Mouse (Mus musculus): ENCODE data around the gene Kif28.
"Not testable (repeated sequence)": the region's sequence is repeated elsewhere in the genome, so short reads cannot be mapped to it uniquely, and the experiment has no call there.

Kif28 gene

DNA sequence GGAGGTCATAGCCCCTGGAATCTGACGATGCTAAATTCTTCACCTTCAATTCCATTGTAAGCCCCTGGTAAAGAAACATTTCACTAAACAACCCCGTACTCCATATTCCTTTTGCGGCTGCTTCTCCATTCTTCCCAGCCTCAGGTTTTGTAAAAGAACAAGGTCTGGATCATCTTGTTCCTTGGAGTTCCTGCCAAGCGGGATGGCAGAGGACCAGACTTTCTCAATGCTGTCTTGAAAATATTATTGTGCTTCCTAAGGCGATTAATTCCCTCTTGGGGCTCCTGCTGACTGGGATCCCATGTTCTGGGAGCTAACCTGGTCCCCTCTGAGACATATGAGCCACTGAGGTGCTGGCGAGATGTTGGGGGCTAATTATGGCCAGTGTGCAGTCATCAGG, 39.9 kb downstream of the Kif28 start:
- no peak for DNase-seq (ENCODE audit: low read depth, low spot score)

DNA sequence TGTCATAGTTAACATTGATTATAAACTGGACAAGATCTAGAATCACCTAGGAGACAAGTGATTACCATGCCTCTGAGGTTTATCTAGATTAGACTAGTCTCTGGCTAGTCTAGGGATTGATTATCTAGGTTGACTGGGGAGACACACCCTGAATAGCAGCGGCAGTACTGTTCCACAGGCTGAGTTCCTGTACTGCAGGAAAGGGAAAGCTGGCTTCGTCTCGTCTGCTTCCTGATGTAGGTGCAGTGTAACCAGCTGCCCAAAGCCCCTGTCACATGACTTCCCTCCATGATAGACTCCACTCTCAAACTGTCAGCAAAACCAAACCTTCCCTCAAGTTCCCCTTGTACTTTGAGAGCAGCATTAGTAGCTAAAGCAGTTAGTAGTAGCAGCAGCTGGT, 40.9 kb downstream of the Kif28 start:
- no peak for DNase-seq (ENCODE audit: low read depth, low spot score)

GRCm38 (mm10) chr1:179689479-179689878, 55.6 kb downstream of the Kif28 start:
- DNase-seq (ENCODE audit: low read depth, low spot score), result no peak

- DNase-seq (ENCODE audit: low read depth, low spot score), result no peak
Observed at GRCm38 (mm10) chr1:179688914-179689313, 56.2 kb downstream of the Kif28 start.

DNA sequence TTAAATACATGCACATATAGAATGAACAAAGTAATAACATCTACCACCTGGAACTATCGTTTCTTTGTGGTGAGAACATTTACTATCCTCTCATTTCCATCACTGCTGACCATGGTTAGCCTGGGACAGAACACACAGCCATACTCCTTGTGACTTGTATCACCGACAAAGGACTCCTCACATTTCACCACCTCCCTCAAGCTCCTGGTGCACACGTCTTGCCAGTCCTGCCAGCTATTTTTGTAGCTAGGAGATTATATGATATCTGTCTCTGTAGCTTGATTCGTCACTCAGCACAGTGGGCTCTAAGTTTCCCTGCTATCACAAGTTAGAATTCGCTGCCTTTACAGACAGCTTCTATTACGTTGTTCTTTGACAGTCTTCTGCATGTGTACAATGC, 56.7 kb downstream of the Kif28 start:
- no peak for DNase-seq (ENCODE audit: low read depth, low spot score)

GRCm38 (mm10) chr1:179687966-179688365, 57.1 kb downstream of the Kif28 start:
- no peak for DNase-seq (ENCODE audit: low read depth, low spot score)

DNA sequence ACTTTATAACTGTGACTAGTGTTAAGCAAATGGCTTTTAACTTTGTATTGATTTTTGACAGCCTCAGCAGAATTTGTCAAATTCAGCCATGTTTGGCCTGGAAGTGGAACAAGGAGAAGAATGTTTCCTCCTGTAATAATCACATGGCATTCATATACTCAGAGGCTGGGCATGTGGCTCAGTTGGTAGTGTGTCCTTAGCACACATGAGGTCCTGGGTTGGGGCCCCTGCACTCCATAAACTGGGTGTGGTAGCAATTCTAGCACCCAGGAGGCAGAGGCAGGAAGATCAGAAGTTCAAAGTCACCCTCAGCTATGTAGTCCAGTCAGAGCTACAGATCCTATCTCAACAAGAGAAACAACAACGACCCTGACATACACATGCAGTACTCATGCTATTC, 57.8 kb downstream of the Kif28 start:
- no peak for DNase-seq (ENCODE audit: low read depth, low spot score)

GRCm38 (mm10) chr1:179686781-179687180, 58.3 kb downstream of the Kif28 start:
- DNase-seq (ENCODE audit: low read depth, low spot score), result no peak

DNA sequence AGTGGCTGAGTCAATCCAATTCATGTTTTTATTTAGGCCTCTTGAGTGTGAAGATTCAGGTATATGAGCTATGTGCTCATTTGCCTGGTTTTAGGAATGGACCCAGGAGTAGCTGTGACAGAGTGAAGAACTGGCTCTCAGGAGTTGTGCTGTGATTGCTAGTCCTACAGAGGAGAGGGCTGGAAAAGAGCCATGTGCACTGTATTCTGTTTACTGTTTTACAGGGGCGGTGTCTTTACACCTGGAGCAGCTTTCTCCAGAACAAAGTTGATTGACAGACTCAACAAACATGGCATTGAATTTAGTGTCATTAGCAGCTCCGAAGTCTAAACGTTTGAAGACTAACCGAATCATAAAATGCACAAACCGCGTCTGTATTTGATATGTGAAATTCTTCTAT, 58.7 kb downstream of the Kif28 start:
- DNase-seq (ENCODE audit: low read depth, low spot score), result no peak

GRCm38 (mm10) chr1:179682753-179683152, 62.3 kb downstream of the Kif28 start:
- not testable (repeated sequence) for DNase-seq (ENCODE audit: low read depth, low spot score)

GRCm38 (mm10) chr1:179679326-179679725, 65.7 kb downstream of the Kif28 start:
- no peak for DNase-seq (ENCODE audit: low read depth, low spot score)

- no peak for DNase-seq (ENCODE audit: low read depth, low spot score)
Observed at GRCm38 (mm10) chr1:179677031-179677430, 68.0 kb downstream of the Kif28 start.

- DNase-seq (ENCODE audit: low read depth, low spot score), result no peak
Observed at GRCm38 (mm10) chr1:179674355-179674754, 70.7 kb downstream of the Kif28 start.

DNA sequence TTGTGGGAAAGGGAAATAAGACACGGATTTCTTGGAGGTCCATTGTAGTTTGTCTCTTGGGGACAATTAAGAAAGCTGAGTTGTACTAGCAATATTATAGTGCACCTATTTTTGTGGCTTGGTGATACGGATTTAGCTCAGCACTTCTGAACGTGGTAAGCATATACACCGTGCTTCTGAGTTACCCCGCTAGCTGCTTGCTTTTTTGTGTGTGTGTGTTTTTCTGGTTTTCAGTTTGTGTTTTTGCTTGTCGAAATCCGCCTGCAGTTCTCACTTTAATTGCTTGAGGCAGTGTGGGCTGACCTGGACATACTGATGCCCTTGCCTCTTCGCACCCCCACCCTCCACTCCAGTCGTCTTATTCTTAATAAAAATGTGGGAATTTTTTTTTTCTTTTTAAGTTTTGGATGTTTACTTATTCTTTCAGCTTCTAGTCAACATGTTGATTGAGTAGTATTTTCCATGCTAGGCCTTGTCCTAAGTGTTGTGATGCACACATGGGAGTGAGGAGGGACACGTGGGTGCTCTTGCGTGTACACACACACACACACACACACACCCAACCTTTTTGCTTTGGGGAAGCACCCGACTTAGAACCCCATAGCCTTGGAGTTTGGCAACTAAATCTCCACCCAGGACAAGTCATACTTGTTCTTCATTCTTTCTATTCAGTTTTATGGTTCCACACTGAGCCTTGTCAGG, 76.1 kb downstream of the Kif28 start:
- no peak for DNase-seq (ENCODE audit: low read depth, low spot score)

GRCm38 (mm10) chr1:179668013-179668805, 76.9 kb downstream of the Kif28 start, which contains the start of gene Sccpdh:
Gene Sccpdh, plus strand, starts transcription at chr1:179668210.
- peak; percentile 80 for DNase-seq (ENCODE audit: low read depth, low spot score)

- DNase-seq (ENCODE audit: low read depth, low spot score), result no peak
Observed at GRCm38 (mm10) chr1:179667450-179667849, 77.6 kb downstream of the Kif28 start.

- no peak for DNase-seq (ENCODE audit: low read depth, low spot score)
Observed at GRCm38 (mm10) chr1:179666971-179667370, 78.1 kb downstream of the Kif28 start.

DNA sequence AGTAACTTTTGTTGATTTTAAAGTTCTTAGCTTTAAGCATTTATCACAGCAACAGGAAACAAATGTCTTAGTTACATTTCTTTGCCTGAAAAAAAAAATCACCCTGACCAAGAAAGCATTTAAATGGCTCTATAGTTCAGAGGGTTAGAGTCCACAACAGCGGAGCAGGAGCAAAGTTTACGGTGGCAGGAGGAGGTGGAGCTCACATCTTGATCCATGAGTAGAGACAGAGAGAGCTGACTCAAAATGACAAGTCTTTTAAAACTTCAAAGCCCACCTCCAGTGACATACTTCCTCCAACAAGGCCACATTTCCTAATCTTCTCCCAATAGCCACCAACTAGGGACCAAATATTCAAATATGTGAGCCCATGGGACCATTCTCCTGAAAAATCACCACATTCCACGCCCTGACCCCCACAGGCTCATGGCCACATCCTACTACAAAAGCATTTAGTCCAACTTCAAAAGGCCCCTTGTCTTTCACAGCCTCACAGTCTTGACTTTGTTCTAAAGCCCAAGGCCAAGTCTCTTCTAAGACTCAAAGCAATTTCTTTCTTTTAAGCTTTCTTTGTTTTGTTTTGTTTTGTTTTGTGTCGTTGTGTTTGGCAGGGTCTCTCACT, 80.7 kb downstream of the Kif28 start:
- no peak for DNase-seq (ENCODE audit: low read depth, low spot score)

GRCm38 (mm10) chr1:179663065-179663464, 82.0 kb downstream of the Kif28 start:
- no peak for DNase-seq (ENCODE audit: low read depth, low spot score)

DNA sequence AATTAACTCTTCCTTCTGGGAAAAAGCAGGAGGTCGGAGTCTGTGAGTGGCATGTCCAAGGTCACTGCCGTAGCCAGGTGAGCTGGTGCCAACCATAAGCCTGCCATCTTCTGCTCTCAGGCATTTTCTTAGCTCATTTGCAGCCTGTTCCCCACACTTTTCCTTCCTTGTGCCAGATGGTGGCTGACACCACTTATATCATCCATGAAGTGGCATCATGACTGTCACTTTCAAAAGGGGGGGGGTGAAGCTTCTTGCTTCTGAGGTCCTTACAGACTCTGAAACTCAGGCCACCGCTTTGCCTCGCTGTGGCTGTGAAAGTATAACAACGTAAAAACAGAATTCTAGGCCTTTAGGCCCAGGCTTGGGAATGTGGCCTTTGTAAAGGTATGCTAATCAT, 93.8 kb downstream of the Kif28 start:
- no peak for DNase-seq (ENCODE audit: low read depth, low spot score)

DNA sequence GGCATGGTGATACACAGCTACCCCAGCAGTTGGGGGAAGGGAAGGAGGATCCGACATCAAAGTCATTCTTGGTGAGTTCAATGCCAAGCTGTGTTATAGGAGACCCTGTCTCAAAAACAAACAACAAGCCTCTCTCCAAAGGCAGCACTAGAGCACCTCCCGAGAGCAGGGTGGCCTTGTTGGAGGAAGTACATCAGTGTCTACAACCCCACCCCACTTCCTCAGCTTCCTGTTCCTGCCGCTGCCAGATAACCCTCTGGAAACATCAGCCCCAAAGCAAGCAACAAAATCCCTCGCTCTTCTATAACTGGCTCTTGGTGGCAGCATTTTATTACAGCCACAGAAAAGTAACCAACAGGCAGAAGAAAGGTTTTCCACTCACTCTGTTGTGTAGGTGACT, 94.8 kb downstream of the Kif28 start:
- no peak for DNase-seq (ENCODE audit: low read depth, low spot score)

- DNase-seq (ENCODE audit: low read depth, low spot score), result no peak
Observed at GRCm38 (mm10) chr1:179649324-179649723, 95.7 kb downstream of the Kif28 start.

- DNase-seq (ENCODE audit: low read depth, low spot score), result not testable (repeated sequence)
Observed at GRCm38 (mm10) chr1:179648678-179649077, 96.4 kb downstream of the Kif28 start.
